Mouse (Mus musculus) embryonic facial prominence, embryonic 13.5 days (tissue): ENCODE measurements at regions not wholly inside any gene's neighbourhood (a gene's known extent, or its start where the extent isn't known, plus 50 kb on each side); places are given as distances from the start of the nearest gene placed in this dataset.
"Not testable (repeated sequence)": the region's sequence is repeated elsewhere in the genome, so short reads cannot be mapped to it uniquely, and the experiment has no call there.

Experiments used
- ATAC-seq: fragments of 200-750 bp; cut with Nextera tagmentation; 2 replicates; pipeline ENCODE4 v1.8.0; 2017; ENCODE audit warnings: low read depth; ENCODE audit not compliant: insufficient number of reproducible peaks, insufficient read depth, low FRiP score, low TSS enrichment
- H3K27ac ChIP-seq: fragments of 300-500 bp; sonication (generic); 2 replicates; pipeline ENCODE4 v1.5.1; 2015; ENCODE audit warnings: moderate library complexity, mild to moderate bottlenecking, inconsistent platforms
- H3K27me3 ChIP-seq: fragments of 300-500 bp; sonication (generic); 2 replicates; pipeline ENCODE4 v1.6.1; 2015; ENCODE audit warnings: mild to moderate bottlenecking, inconsistent platforms
- H3K36me3 ChIP-seq: fragments of 300-500 bp; sonication (generic); 2 replicates; pipeline ENCODE4 v1.6.1; 2015; ENCODE audit warnings: mild to moderate bottlenecking, inconsistent platforms
- H3K4me1 ChIP-seq: fragments of 300-500 bp; sonication (generic); 2 replicates; pipeline ENCODE4 v1.6.1; 2015; ENCODE audit warnings: inconsistent platforms
- H3K4me2 ChIP-seq: fragments of 300-500 bp; sonication (generic); 2 replicates; pipeline ENCODE4 v1.6.1; 2015; ENCODE audit warnings: moderate library complexity, mild to moderate bottlenecking, inconsistent platforms
- H3K4me3 ChIP-seq: fragments of 300-500 bp; sonication (generic); 2 replicates; pipeline ENCODE4 v1.5.1; 2015; ENCODE audit warnings: mild to moderate bottlenecking, inconsistent platforms
- H3K9ac ChIP-seq: fragments of 300-500 bp; sonication (generic); 2 replicates; pipeline ENCODE4 v1.6.1; 2015; ENCODE audit warnings: mild to moderate bottlenecking, inconsistent platforms
- H3K9me3 ChIP-seq: fragments of 300-500 bp; sonication (generic); 2 replicates; pipeline ENCODE4 v1.6.1; 2016; ENCODE audit warnings: inconsistent platforms
- WGBS: fragments of 180-500 bp; shearing (Covaris S2); methylation state at CpG from one replicate; pipeline ENCODE4 v1.1.7; 2015; ENCODE audit warnings: mixed read lengths; 5-methylcytosine and 5-hydroxymethylcytosine counted together

DNA sequence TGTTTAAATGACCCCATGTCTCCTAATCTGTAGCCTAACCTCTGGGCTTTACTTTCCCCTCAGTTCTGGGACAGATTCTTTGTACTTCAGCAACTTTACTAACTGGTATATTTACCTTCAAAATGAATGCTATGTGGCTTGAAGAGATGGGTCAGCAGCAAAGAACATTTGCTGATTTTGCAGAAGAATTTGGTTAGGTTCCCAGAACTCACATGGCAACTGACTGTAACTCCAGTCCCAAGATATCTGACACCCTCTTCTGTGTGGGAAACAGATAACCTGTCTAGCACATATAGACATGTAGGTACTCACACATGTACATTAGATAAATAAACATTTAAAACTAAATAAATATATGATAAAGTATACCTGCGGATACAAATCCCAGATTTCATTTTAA is 530.5 kb upstream of the N6amt1 start:
- no peaks in the 10 kb centered on the region for H3K27me3 ChIP-seq
- H3K9ac ChIP-seq: no peak overlapping the region
- WGBS: 79% methylated on average over 1 of the region's 1 CpGs
- no peak overlapping the region for H3K27ac ChIP-seq
- H3K4me2 ChIP-seq: no peak overlapping the region
- H3K9me3 ChIP-seq: no peaks in the 10 kb centered on the region
- H3K4me3 ChIP-seq: no peak overlapping the region
- no peaks in the 10 kb centered on the region for H3K36me3 ChIP-seq
- no peaks in the 10 kb centered on the region for H3K4me1 ChIP-seq
- no peak for ATAC-seq

- no peak overlapping the region for H3K9ac ChIP-seq
- H3K36me3 ChIP-seq: no peaks in the 10 kb centered on the region
- no peak overlapping the region for H3K27ac ChIP-seq
- no peak overlapping the region for H3K4me3 ChIP-seq
- 95% methylated on average over 2 of the region's 2 CpGs for WGBS
- no peaks in the 10 kb centered on the region for H3K27me3 ChIP-seq
- no peaks in the 10 kb centered on the region for H3K9me3 ChIP-seq
- no peak for ATAC-seq
- no peak overlapping the region for H3K4me2 ChIP-seq
- H3K4me1 ChIP-seq: peaks cover 12% of the 10 kb centered on the region
These were observed 532.4 kb upstream of the N6amt1 start for GRCm38 (mm10) chr16:86821586-86821985.

GRCm38 (mm10) chr16:86818639-86819038 is 535.3 kb upstream of the N6amt1 start:
- ATAC-seq, H3K27me3 ChIP-seq, H3K4me2 ChIP-seq, H3K4me3 ChIP-seq, H3K27ac ChIP-seq, H3K9me3 ChIP-seq, H3K36me3 ChIP-seq, H3K9ac ChIP-seq: not testable (repeated sequence)
- H3K4me1 ChIP-seq: peaks cover 12% of the 10 kb centered on the region
- 71% methylated on average over 1 of the region's 1 CpGs for WGBS

DNA sequence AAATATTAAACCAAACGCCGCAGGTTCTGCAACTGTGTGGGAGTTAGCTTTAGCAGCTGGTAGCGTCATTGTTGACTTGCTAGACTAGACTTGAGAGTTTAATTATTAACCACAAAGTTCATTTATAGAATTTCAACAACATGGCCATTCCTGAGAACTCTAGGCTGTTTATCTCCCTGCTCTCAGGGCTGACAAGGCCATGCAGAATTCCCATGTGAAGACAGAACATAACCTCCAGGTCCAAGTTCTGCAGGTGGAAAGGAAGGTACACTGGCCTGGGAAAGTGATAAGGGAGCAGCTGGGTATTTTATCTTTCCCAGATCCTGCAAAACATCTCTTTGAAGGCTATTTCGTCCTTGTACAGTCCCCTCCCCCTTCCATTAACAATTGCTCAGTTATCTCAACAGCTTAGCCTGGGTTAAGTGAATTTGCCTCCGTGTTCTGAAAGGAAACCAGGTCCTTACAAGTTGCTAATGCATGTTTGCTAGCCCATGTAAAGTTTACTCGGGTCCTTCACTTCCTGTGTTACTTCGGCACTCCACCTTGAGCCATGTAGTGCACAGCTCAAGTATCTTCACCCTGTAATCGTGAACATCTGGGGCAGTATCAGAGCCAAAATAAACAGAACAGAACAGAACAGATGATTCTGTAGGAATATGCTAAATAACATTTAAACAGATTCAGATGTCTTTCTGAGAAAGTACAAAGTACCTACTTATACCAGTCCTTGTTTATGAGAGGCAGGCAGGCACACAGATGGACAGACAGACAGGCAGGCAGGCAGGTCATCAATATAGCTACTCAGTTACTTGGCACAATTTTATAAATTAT is 537.0 kb upstream of the N6amt1 start:
- Histone ChIP-seq H3K4me1 (peaks cover 12% of the 10 kb centered on the region), H3K9me3 (no peaks in the 10 kb centered on the region), H3K27me3 (no peaks in the 10 kb centered on the region), H3K4me2 (peak overlapping the region; percentile 26), H3K36me3 (no peaks in the 10 kb centered on the region), H3K9ac (no peak overlapping the region), H3K27ac (0 out of 2 replicates have a peak overlapping the region, but pooled peaks have one; percentile 39), H3K4me3 (no peak overlapping the region)
- WGBS: 43% methylated on average over 8 of the region's 8 CpGs
- 0 out of 2 replicates have a peak, but pooled peaks have one; percentile 75 for ATAC-seq

- H3K27ac ChIP-seq: no peak overlapping the region
- H3K9me3 ChIP-seq: no peaks in the 10 kb centered on the region
- H3K27me3 ChIP-seq: no peaks in the 10 kb centered on the region
- peaks cover 12% of the 10 kb centered on the region for H3K4me1 ChIP-seq
- no peak overlapping the region for H3K4me3 ChIP-seq
- no peaks in the 10 kb centered on the region for H3K36me3 ChIP-seq
- no peak for ATAC-seq
- no peak overlapping the region for H3K4me2 ChIP-seq
- 77% methylated on average over 2 of the region's 2 CpGs for WGBS
- H3K9ac ChIP-seq: no peak overlapping the region
These were observed 538.0 kb upstream of the N6amt1 start for GRCm38 (mm10) chr16:86816006-86816405.

GRCm38 (mm10) chr16:86812692-86813091 is 541.3 kb upstream of the N6amt1 start:
- 64% methylated on average over 5 of the region's 5 CpGs for WGBS
- no peak for ATAC-seq

DNA sequence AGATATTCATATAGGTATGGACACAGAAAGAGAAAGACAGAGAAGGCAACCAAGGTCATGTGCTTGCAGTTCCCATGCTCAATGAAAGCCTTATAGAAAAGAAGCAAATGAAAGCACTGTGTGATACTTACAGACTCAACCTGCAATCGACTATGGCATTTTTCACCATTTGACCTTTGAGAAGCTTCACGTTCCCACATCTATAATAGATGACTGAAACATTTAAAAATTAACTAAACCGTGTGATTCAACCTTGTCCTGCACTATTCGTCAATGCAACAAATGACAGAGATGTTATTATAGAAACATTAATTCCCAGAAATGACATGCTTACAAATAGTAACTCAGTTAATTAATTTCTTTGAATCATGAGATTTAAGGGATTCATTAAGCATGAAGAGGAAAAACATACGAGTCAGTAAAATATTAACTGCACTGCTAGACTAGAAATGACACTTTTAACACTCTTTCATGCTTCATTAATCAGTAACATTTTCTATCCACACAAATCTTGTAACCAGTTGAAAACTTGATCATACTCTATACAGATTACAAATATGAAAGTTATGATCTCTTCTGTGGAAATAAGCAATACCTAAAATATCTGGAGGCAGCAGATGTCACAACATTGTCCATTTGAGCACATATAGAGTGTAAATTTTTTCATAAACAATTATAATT is 545.2 kb upstream of the N6amt1 start:
- no peak overlapping the region for H3K4me2 ChIP-seq
- no peaks in the 10 kb centered on the region for H3K27me3 ChIP-seq
- no peaks in the 10 kb centered on the region for H3K9me3 ChIP-seq
- H3K9ac ChIP-seq: no peak overlapping the region
- no peak overlapping the region for H3K27ac ChIP-seq
- no peaks in the 10 kb centered on the region for H3K36me3 ChIP-seq
- H3K4me1 ChIP-seq: no peaks in the 10 kb centered on the region
- WGBS: 81% methylated on average over 5 of the region's 5 CpGs
- no peak for ATAC-seq
- no peak overlapping the region for H3K4me3 ChIP-seq

More at GRCm38 (mm10) chr16:86812692-86813091, 541.3 kb upstream of the N6amt1 start:
- peaks cover 11% of the 10 kb centered on the region for H3K4me1 ChIP-seq
- H3K4me2 ChIP-seq: no peak overlapping the region
- no peak overlapping the region for H3K9ac ChIP-seq
- H3K4me3 ChIP-seq: no peak overlapping the region
- H3K27ac ChIP-seq: no peak overlapping the region
- H3K27me3 ChIP-seq: no peaks in the 10 kb centered on the region
- no peaks in the 10 kb centered on the region for H3K9me3 ChIP-seq
- H3K36me3 ChIP-seq: no peaks in the 10 kb centered on the region

- no peak for ATAC-seq
- Histone ChIP-seq H3K9ac (no peak overlapping the region), H3K27me3 (no peaks in the 10 kb centered on the region), H3K27ac (no peak overlapping the region), H3K4me3 (no peak overlapping the region), H3K4me1 (no peaks in the 10 kb centered on the region), H3K4me2 (no peak overlapping the region), H3K36me3 (no peaks in the 10 kb centered on the region), H3K9me3 (no peaks in the 10 kb centered on the region)
- WGBS: 77% methylated on average over 2 of the region's 2 CpGs
These were observed 547.6 kb upstream of the N6amt1 start for GRCm38 (mm10) chr16:86806374-86806773.

GRCm38 (mm10) chr16:86776086-86776485 is 577.9 kb upstream of the N6amt1 start:
- H3K36me3 ChIP-seq: no peaks in the 10 kb centered on the region
- no peak overlapping the region for H3K9ac ChIP-seq
- no peaks in the 10 kb centered on the region for H3K4me1 ChIP-seq
- WGBS: 23% methylated on average over 2 of the region's 2 CpGs
- H3K27me3 ChIP-seq: no peaks in the 10 kb centered on the region
- H3K4me3 ChIP-seq: no peak overlapping the region
- no peak for ATAC-seq
- H3K27ac ChIP-seq: no peak overlapping the region
- no peaks in the 10 kb centered on the region for H3K9me3 ChIP-seq
- H3K4me2 ChIP-seq: no peak overlapping the region

- H3K27ac ChIP-seq: no peak overlapping the region
- no peaks in the 10 kb centered on the region for H3K9me3 ChIP-seq
- ATAC-seq: no peak
- H3K4me2 ChIP-seq: no peak overlapping the region
- H3K9ac ChIP-seq: no peak overlapping the region
- H3K4me3 ChIP-seq: no peak overlapping the region
- no peaks in the 10 kb centered on the region for H3K27me3 ChIP-seq
- H3K4me1 ChIP-seq: peaks cover 10% of the 10 kb centered on the region; the same call in 1 of the 2 replicates
- WGBS: 58% methylated on average over 1 of the region's 1 CpGs
- H3K36me3 ChIP-seq: no peaks in the 10 kb centered on the region
These were observed 581.4 kb upstream of the N6amt1 start for GRCm38 (mm10) chr16:86772586-86772985.

DNA sequence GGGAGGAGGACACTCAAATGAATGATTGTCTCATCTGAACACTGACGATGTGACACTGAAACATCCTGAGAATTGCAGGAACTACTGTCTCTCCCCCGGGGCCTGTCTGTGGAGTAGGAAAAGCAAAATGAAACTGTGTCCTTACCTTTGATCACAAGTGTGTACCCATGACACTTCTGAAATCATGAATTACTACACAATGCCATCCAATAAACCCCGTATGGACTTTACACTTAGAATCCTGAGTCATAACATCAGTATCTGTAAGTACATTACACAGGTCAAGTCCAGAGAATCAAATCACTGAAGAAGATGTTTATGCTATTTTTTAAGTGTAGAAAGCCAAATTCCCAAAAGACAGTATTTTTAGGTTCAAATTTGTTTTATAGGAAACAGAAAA is 585.1 kb upstream of the N6amt1 start:
- no peaks in the 10 kb centered on the region for H3K27me3 ChIP-seq
- 84% methylated on average over 3 of the region's 3 CpGs for WGBS
- H3K9me3 ChIP-seq: no peaks in the 10 kb centered on the region
- no peak overlapping the region for H3K4me2 ChIP-seq
- H3K4me1 ChIP-seq: peaks cover 24% of the 10 kb centered on the region
- no peak overlapping the region for H3K27ac ChIP-seq
- no peaks in the 10 kb centered on the region for H3K36me3 ChIP-seq
- no peak for ATAC-seq
- H3K9ac ChIP-seq: no peak overlapping the region
- no peak overlapping the region for H3K4me3 ChIP-seq

DNA sequence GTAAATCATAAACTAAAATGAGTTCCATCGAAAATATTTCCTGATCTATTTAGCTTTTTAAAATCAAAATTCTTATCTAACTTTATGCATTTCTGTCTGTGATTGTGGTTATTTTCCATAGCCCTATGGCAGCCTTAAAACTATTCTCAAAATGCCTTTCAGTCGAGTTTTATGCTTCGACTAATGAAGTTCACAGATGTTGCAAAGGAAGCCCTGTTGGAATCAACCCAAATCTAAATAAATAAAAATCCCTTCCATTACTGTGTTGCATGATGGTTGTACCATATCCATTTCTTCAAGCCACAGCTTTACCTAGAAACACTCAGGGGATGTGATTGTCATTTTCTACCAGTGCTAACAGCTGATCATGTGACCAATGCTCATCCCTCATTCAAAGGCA is 585.6 kb upstream of the N6amt1 start:
- no peak overlapping the region for H3K27ac ChIP-seq
- no peak for ATAC-seq
- peaks cover 24% of the 10 kb centered on the region for H3K4me1 ChIP-seq
- H3K27me3 ChIP-seq: no peaks in the 10 kb centered on the region
- H3K9me3 ChIP-seq: no peaks in the 10 kb centered on the region
- no peak overlapping the region for H3K9ac ChIP-seq
- 47% methylated on average over 3 of the region's 3 CpGs for WGBS
- H3K36me3 ChIP-seq: no peaks in the 10 kb centered on the region
- no peak overlapping the region for H3K4me2 ChIP-seq
- H3K4me3 ChIP-seq: no peak overlapping the region
